Mouse (Mus musculus): ENCODE data around the gene Tmx2. TPM values are rescaled to one million over a fixed set of nuclear protein-coding genes. Genes with fewer than 3 reads are reported as not detected.

Gene Tmx2
- 43.2 and 45.6 TPM in 2 replicates for polyA plus RNA-seq (2012; rRNA removed)

GRCm38 (mm10) chr2:84679016-84679415, at the start of gene Tmx2:
TSS of gene Tmx2 (minus strand) at chr2:84679140.

GRCm38 (mm10) chr2:84727172-84727858, 48.4 kb upstream of the Tmx2 start, which contains the start of gene Clp1:
TSS of gene Clp1 (minus strand) at chr2:84727350.

GRCm38 (mm10) chr2:84714811-84715561, 36.0 kb upstream of the Tmx2 start, which contains the start of gene Zdhhc5:
TSS of gene Zdhhc5 (minus strand) at chr2:84715180.

GRCm38 (mm10) chr2:84677968-84678880, 716 bp downstream of the Tmx2 start, which contains the start of the genes Gm28635 and Med19:
TSS of gene Gm28635 (minus strand) at chr2:84678041.
TSS of gene Med19 (plus strand) at chr2:84678402.

GRCm38 (mm10) chr2:84670569-84670933, 8.4 kb downstream of the Tmx2 start, which contains the start of gene Selenoh:
TSS of gene Selenoh (minus strand) at chr2:84670770.

GRCm38 (mm10) chr2:84658806-84659205, 20.1 kb downstream of the Tmx2 start, which contains the start of gene Btbd18:
TSS of gene Btbd18 (plus strand) at chr2:84659079.

GRCm38 (mm10) chr2:84650464-84651195, 28.3 kb downstream of the Tmx2 start, which contains the start of gene Ctnnd1:
TSS of gene Ctnnd1 (minus strand) at chr2:84650765.

Other genes with a start within 250 kb of the Tmx2 start
- 1.5 TPM in 2 replicates for gene Tfpi, start 202.4 kb downstream of the Tmx2 start, polyA plus RNA-seq (2012; rRNA removed)
- 60.4 and 68.6 TPM in 2 replicates for gene Ctnnd1, start 28.4 kb downstream of the Tmx2 start, polyA plus RNA-seq (2012; rRNA removed)
- gene Btbd18, start 20.1 kb downstream of the Tmx2 start, polyA plus RNA-seq (2012; rRNA removed): not detected in 2 replicates
- 50.5 and 62.5 TPM in 2 replicates for gene Selenoh, start 8.4 kb downstream of the Tmx2 start, polyA plus RNA-seq (2012; rRNA removed)
- not detected in 2 replicates for gene Gm28635, start 1.1 kb downstream of the Tmx2 start, polyA plus RNA-seq (2012; rRNA removed)
- gene Med19, start 738 bp downstream of the Tmx2 start, polyA plus RNA-seq (2012; rRNA removed): 7.0 and 7.1 TPM in 2 replicates
- 56.0 and 66.9 TPM in 2 replicates for gene Zdhhc5, start 36.0 kb upstream of the Tmx2 start, polyA plus RNA-seq (2012; rRNA removed)
- gene Clp1, start 48.2 kb upstream of the Tmx2 start, polyA plus RNA-seq (2012; rRNA removed): 6.2 and 6.9 TPM in 2 replicates
- gene Ypel4, start 54.9 kb upstream of the Tmx2 start, polyA plus RNA-seq (2012; rRNA removed): 6.1 and 7.2 TPM in 2 replicates
- 0.17 and 0.35 TPM in 2 replicates for gene Gm19426, start 64.5 kb upstream of the Tmx2 start, polyA plus RNA-seq (2012; rRNA removed)
- gene Serping1, start 96.3 kb upstream of the Tmx2 start, polyA plus RNA-seq (2012; rRNA removed): 227 and 242 TPM in 2 replicates
- 11.1 and 16.7 TPM in 2 replicates for gene Ube2l6, start 119.7 kb upstream of the Tmx2 start, polyA plus RNA-seq (2012; rRNA removed)
- not detected in 2 replicates for gene Smtnl1, start 143.5 kb upstream of the Tmx2 start, polyA plus RNA-seq (2012; rRNA removed)
- 28.1 and 31.6 TPM in 2 replicates for gene Timm10, start 147.9 kb upstream of the Tmx2 start, polyA plus RNA-seq (2012; rRNA removed)
- gene Slc43a1, start 159.7 kb upstream of the Tmx2 start, polyA plus RNA-seq (2012; rRNA removed): 10.5 and 10.6 TPM in 2 replicates
- gene Rtn4rl2, start 207.6 kb upstream of the Tmx2 start, polyA plus RNA-seq (2012; rRNA removed): 3.2 and 4.2 TPM in 2 replicates

All from colon, adult 2 months (tissue).